14 mouse cellular contexts compared by ENCODE assay signal in genomic region chr8:119447781-119448170, GRCm38 (mm10). TPM values are rescaled to one million over a fixed set of nuclear protein-coding genes. Genes with fewer than 3 reads are reported as not detected.
DNase-seq lines count a peak whose midpoint lies in the region; ATAC-seq lines count a peak whose summit lies in the region.
"Had no signal": no experiment of that assay in that cellular context is flagged by ENCODE, and none has a peak within 500 bp of the region (broad histone marks: within the 10 kb centered on the region; RNA-seq: fewer than 3 reads in every experiment).

No protein-coding gene starts in this region.

- 0 out of 2 replicates have a peak, but pooled peaks cover 7% of the 10 kb centered on the region for H3K4me1 ChIP-seq in kidney, embryonic 14.5 days (ENCODE audit: control insufficient read depth, insufficient read depth, low read length)
- peaks cover 13% of the 10 kb centered on the region; the same call in 1 of the 2 replicates for H3K4me1 ChIP-seq in embryonic facial prominence, embryonic 13.5 days
- H3K4me1 ChIP-seq in hindbrain, embryonic 16.5 days (ENCODE audit: control insufficient read depth, insufficient read depth, low read depth, low read length) = peaks cover 4% of the 10 kb centered on the region; the same call in 1 of the 2 replicates
- H3K4me1 ChIP-seq in midbrain, embryonic 16.5 days (ENCODE audit: control insufficient read depth, insufficient read depth, low read length) = peaks cover 5% of the 10 kb centered on the region

- intact Hi-C loops in left cerebral cortex, postnatal 10 days (cut with DNase I) = loop anchor here (10.0 kb wide), 1 partner anchor 327 kb away; the partner anchor contains the start of gene Tldc1

- ATAC-seq in kidney, embryonic 14.5 days (ENCODE audit: low FRiP score, low TSS enrichment) = no peak
- no peak for ATAC-seq in embryonic facial prominence, embryonic 13.5 days (ENCODE audit: insufficient number of reproducible peaks, insufficient read depth, low FRiP score, low TSS enrichment, low read depth)
- ATAC-seq in hindbrain, embryonic 16.5 days = no peak
- no peak for ATAC-seq in midbrain, embryonic 16.5 days
- ATAC-seq: activated CD4-positive, CD25-positive, alpha-beta regulatory T cell, adult 4 months; CD4-positive, CD25-positive, alpha-beta regulatory T cell, adult 4 months had no signal

- no peaks in the 10 kb centered on the region for H3K9me3 ChIP-seq in kidney, embryonic 14.5 days (ENCODE audit: control insufficient read depth, low read length)
- H3K9me3 ChIP-seq in embryonic facial prominence, embryonic 13.5 days = no peaks in the 10 kb centered on the region
- no peaks in the 10 kb centered on the region for H3K9me3 ChIP-seq in hindbrain, embryonic 16.5 days (ENCODE audit: control insufficient read depth, low read length)
- H3K9me3 ChIP-seq in midbrain, embryonic 16.5 days (replicated peaks; ENCODE audit: control insufficient read depth, low read length, poor library complexity, severe bottlenecking) = no peaks in the 10 kb centered on the region

- DNase-seq in kidney, postnatal 36 days = no peak
- no peak for DNase-seq in thymus, postnatal 4 days
- no peak for DNase-seq in adrenal gland, postnatal 14 days
- no peak for DNase-seq in left cerebral cortex, postnatal 10 days (ENCODE audit: extremely low spot score in 1 of 2, low spot score in 2 of 2)
- DNase-seq: cerebellum, adult 11-12 months; gastrocnemius, postnatal 36 days; lung, postnatal 14 days; thymus, adult 2 months had no signal

- H3K4me3 ChIP-seq in kidney, embryonic 14.5 days (ENCODE audit: low read length) = peak overlapping the region; percentile 67
- peak overlapping the region; percentile 72 for H3K4me3 ChIP-seq in embryonic facial prominence, embryonic 13.5 days
- peak overlapping the region; percentile 78 for H3K4me3 ChIP-seq in hindbrain, embryonic 16.5 days (ENCODE audit: low read length)
- H3K4me3 ChIP-seq in midbrain, embryonic 16.5 days (ENCODE audit: low read depth, low read length) = peak overlapping the region; percentile 67

- 3% methylated on average over 17 of the region's 17 CpGs for WGBS in kidney, embryonic 14.5 days
- 1% methylated on average over 17 of the region's 17 CpGs for WGBS in embryonic facial prominence, embryonic 13.5 days
- WGBS in hindbrain, embryonic 16.5 days = 1% methylated on average over 17 of the region's 17 CpGs
- under 1% methylated on average over 17 of the region's 17 CpGs for WGBS in midbrain, embryonic 16.5 days

- H3K36me3 ChIP-seq in kidney, embryonic 14.5 days (ENCODE audit: control insufficient read depth, insufficient read depth, low read length) = no peaks in the 10 kb centered on the region
- no peaks in the 10 kb centered on the region for H3K36me3 ChIP-seq in embryonic facial prominence, embryonic 13.5 days
- no peaks in the 10 kb centered on the region for H3K36me3 ChIP-seq in hindbrain, embryonic 16.5 days (ENCODE audit: control insufficient read depth, insufficient read depth, low read length)
- H3K36me3 ChIP-seq in midbrain, embryonic 16.5 days (ENCODE audit: control insufficient read depth, insufficient read depth, low read length) = no peaks in the 10 kb centered on the region

- H3K27ac ChIP-seq in kidney, embryonic 14.5 days (ENCODE audit: low read depth, low read length) = no peak overlapping the region
- H3K27ac ChIP-seq in embryonic facial prominence, embryonic 13.5 days = no peak overlapping the region
- no peak overlapping the region for H3K27ac ChIP-seq in hindbrain, embryonic 16.5 days (ENCODE audit: low read depth, low read length)
- no peak overlapping the region for H3K27ac ChIP-seq in midbrain, embryonic 16.5 days (ENCODE audit: low read length)

- H3K27me3 ChIP-seq in kidney, embryonic 14.5 days (ENCODE audit: control insufficient read depth, insufficient read depth, low read length) = peaks cover 26% of the 10 kb centered on the region
- H3K27me3 ChIP-seq in embryonic facial prominence, embryonic 13.5 days = peaks cover 42% of the 10 kb centered on the region
- H3K27me3 ChIP-seq in hindbrain, embryonic 16.5 days (replicated peaks; ENCODE audit: control insufficient read depth, insufficient read depth, low read length) = 0 out of 2 replicates have a peak, but pooled peaks cover 2% of the 10 kb centered on the region
- no peaks in the 10 kb centered on the region for H3K27me3 ChIP-seq in midbrain, embryonic 16.5 days (ENCODE audit: control insufficient read depth, insufficient read depth, low read depth, low read length)

- no peak overlapping the region for H3K9ac ChIP-seq in kidney, embryonic 14.5 days (ENCODE audit: low read depth, low read length)
- peak overlapping the region; percentile 76 for H3K9ac ChIP-seq in embryonic facial prominence, embryonic 13.5 days
- peak overlapping the region; percentile 87 for H3K9ac ChIP-seq in hindbrain, embryonic 16.5 days (ENCODE audit: low read depth, low read length)
- peak overlapping the region; percentile 82 for H3K9ac ChIP-seq in midbrain, embryonic 16.5 days (ENCODE audit: low read depth, low read length)

- peak overlapping the region; percentile 99 for H3K4me2 ChIP-seq in kidney, embryonic 14.5 days (replicated peaks; ENCODE audit: low read depth, low read length)
- peak overlapping the region; percentile 89 for H3K4me2 ChIP-seq in embryonic facial prominence, embryonic 13.5 days
- H3K4me2 ChIP-seq in hindbrain, embryonic 16.5 days (ENCODE audit: low read length) = peak overlapping the region; percentile 96
- H3K4me2 ChIP-seq in midbrain, embryonic 16.5 days (ENCODE audit: low read length) = peak overlapping the region; percentile 77

RNA-seq across cellular contexts. Expression of gene Necab2, which starts 1.3 kb away (rescaled TPM):
- polyA plus RNA-seq in kidney, embryonic 14.5 days (2014; fragmentation: Nextera tagmentation; extraction: Ambion mirVana) = 4.6 and 5.0 TPM in 2 replicates
- 3.8 and 4.2 TPM in 2 replicates for polyA plus RNA-seq in embryonic facial prominence, embryonic 13.5 days (2015; fragmentation: Nextera tagmentation; extraction: Ambion mirVana)
- 52.2 and 56.9 TPM in 2 replicates for polyA plus RNA-seq in hindbrain, embryonic 16.5 days (2015; fragmentation: Nextera tagmentation; extraction: Ambion mirVana)
- polyA plus RNA-seq in midbrain, embryonic 16.5 days (2015; fragmentation: Nextera tagmentation; extraction: Ambion mirVana) = 65.7 and 85.9 TPM in 2 replicates
- total RNA-seq in adrenal gland, postnatal 14 days (2021) = 10.4 and 10.6 TPM in 2 replicates
- 10 to 100 TPM; 51.6 to 63.6 TPM for total RNA-seq in left cerebral cortex, postnatal 10 days (2021)
- polyA plus RNA-seq: activated CD4-positive, CD25-positive, alpha-beta regulatory T cell, adult 4 months; CD4-positive, CD25-positive, alpha-beta regulatory T cell, adult 4 months had no signal

RNA-seq across cellular contexts. Expression of gene Osgin1, which starts 13.9 kb away (rescaled TPM):
- 0.71 and 1.2 TPM in 2 replicates for polyA plus RNA-seq in kidney, embryonic 14.5 days (2014; fragmentation: Nextera tagmentation; extraction: Ambion mirVana)
- polyA plus RNA-seq in embryonic facial prominence, embryonic 13.5 days (2015; fragmentation: Nextera tagmentation; extraction: Ambion mirVana) = 0.60 and 1.6 TPM in 2 replicates
- 0.26 and 0.63 TPM in 2 replicates for polyA plus RNA-seq in hindbrain, embryonic 16.5 days (2015; fragmentation: Nextera tagmentation; extraction: Ambion mirVana)
- polyA plus RNA-seq in midbrain, embryonic 16.5 days (2015; fragmentation: Nextera tagmentation; extraction: Ambion mirVana) = 0.45 TPM in 2 replicates
- total RNA-seq in adrenal gland, postnatal 14 days (2021) = 52.9 and 69.1 TPM in 2 replicates
- total RNA-seq in left cerebral cortex, postnatal 10 days (2021) = 1 to 10 TPM in 1 of 2 experiments, not detected in 1; 1.2 TPM

RNA-seq across cellular contexts. Expression of gene Mlycd, which starts 53.1 kb away (rescaled TPM):
- 10.8 and 12.1 TPM in 2 replicates for polyA plus RNA-seq in kidney, embryonic 14.5 days (2014; fragmentation: Nextera tagmentation; extraction: Ambion mirVana)
- polyA plus RNA-seq in embryonic facial prominence, embryonic 13.5 days (2015; fragmentation: Nextera tagmentation; extraction: Ambion mirVana) = 11.0 and 12.7 TPM in 2 replicates
- 16.1 and 16.5 TPM in 2 replicates for polyA plus RNA-seq in hindbrain, embryonic 16.5 days (2015; fragmentation: Nextera tagmentation; extraction: Ambion mirVana)
- polyA plus RNA-seq in midbrain, embryonic 16.5 days (2015; fragmentation: Nextera tagmentation; extraction: Ambion mirVana) = 13.9 and 15.0 TPM in 2 replicates
- 58.0 and 66.5 TPM in 2 replicates for total RNA-seq in adrenal gland, postnatal 14 days (2021)
- 10 to 100 TPM; 23.4 to 24.6 TPM for total RNA-seq in left cerebral cortex, postnatal 10 days (2021)

RNA-seq across cellular contexts. Expression of gene Slc38a8, which starts 53.7 kb away (rescaled TPM):
- polyA plus RNA-seq in kidney, embryonic 14.5 days (2014; fragmentation: Nextera tagmentation; extraction: Ambion mirVana) = not detected in 2 replicates
- polyA plus RNA-seq in embryonic facial prominence, embryonic 13.5 days (2015; fragmentation: Nextera tagmentation; extraction: Ambion mirVana) = 0.07 TPM in 1 of 2 replicates, not detected in the other
- 0.11 TPM in 1 of 2 replicates, not detected in the other for polyA plus RNA-seq in hindbrain, embryonic 16.5 days (2015; fragmentation: Nextera tagmentation; extraction: Ambion mirVana)
- polyA plus RNA-seq in midbrain, embryonic 16.5 days (2015; fragmentation: Nextera tagmentation; extraction: Ambion mirVana) = 0.12 TPM in 1 of 2 replicates, not detected in the other
- total RNA-seq in adrenal gland, postnatal 14 days (2021) = 0.34 TPM in 1 of 2 replicates, not detected in the other
- under 1 TPM in 1 of 2 experiments, not detected in 1; 0.45 TPM for total RNA-seq in left cerebral cortex, postnatal 10 days (2021)
- total RNA-seq: gastrocnemius, postnatal 36 days had no signal
- polyA plus RNA-seq: activated CD4-positive, CD25-positive, alpha-beta regulatory T cell, adult 4 months; CD4-positive, CD25-positive, alpha-beta regulatory T cell, adult 4 months had no signal
